Mouse (Mus musculus) C2C12 (cell line): ENCODE results near the gene Mphosph9.

ENCODE experiments used
- CTCF ChIP-seq: IDR thresholded peaks from one replicate; pipeline ENCODE4 v1.5.1; 2011; ENCODE audit not compliant: control insufficient read depth, insufficient read depth, insufficient read length
- MYOD1 ChIP-seq: IDR thresholded peaks from one replicate; pipeline ENCODE4 v1.6.1; 2011; ENCODE audit warnings: low read depth; ENCODE audit not compliant: control insufficient read depth, insufficient read length
- USF1 ChIP-seq: IDR thresholded peaks from one replicate; pipeline ENCODE4 v1.6.1; 2011; ENCODE audit warnings: low read depth, mild to moderate bottlenecking, control low read depth, moderate library complexity

- TF ChIP-seq CTCF (no peak), MYOD1 (no peak), USF1 (no peak)
Measured at GRCm38 (mm10) chr5:124353011-124353725, 25.4 kb upstream of the Mphosph9 start.
